ENCODE assay signal across 8 mouse cellular contexts in genomic region chr4:44166702-44167396, GRCm38 (mm10).
DNase-seq lines count a peak whose midpoint lies in the region; ATAC-seq and TF ChIP-seq lines count a peak whose summit lies in the region.

No protein-coding gene starts in this region.

- peak overlapping the region; percentile 96 for H3K27ac ChIP-seq in heart, embryonic 10.5 days
- peak overlapping the region; percentile 99 for H3K27ac ChIP-seq in forebrain, embryonic 16.5 days (ENCODE audit: low read length)
- H3K27ac ChIP-seq in liver, postnatal 0 days (ENCODE audit: low read depth) = peak overlapping the region; percentile 96

- no peak for ATAC-seq in forebrain, embryonic 16.5 days
- no peak for ATAC-seq in liver, postnatal 0 days

- TF ChIP-seq CTCF in E14TG2a.4 (conservative IDR thresholded peaks at IDR 0.05; ENCODE audit: low read length) = no peak
- TF ChIP-seq CTCF in liver, postnatal 0 days (IDR thresholded peaks at IDR 0.05; ENCODE audit: low read depth) = no peak

- peaks cover 31% of the 10 kb centered on the region for H3K4me1 ChIP-seq in heart, embryonic 10.5 days
- H3K4me1 ChIP-seq in E14TG2a.4 (replicated peaks; ENCODE audit: low read depth, low read length) = peaks cover 31% of the 10 kb centered on the region
- H3K4me1 ChIP-seq in forebrain, embryonic 16.5 days (replicated peaks; ENCODE audit: control insufficient read depth, insufficient read depth, low read length) = peaks cover 30% of the 10 kb centered on the region
- H3K4me1 ChIP-seq in liver, postnatal 0 days (ENCODE audit: insufficient read depth) = peaks cover 34% of the 10 kb centered on the region

- no peaks in the 10 kb centered on the region for H3K9me3 ChIP-seq in heart, embryonic 10.5 days
- H3K9me3 ChIP-seq in E14TG2a.4 (ENCODE audit: low read length) = no peaks in the 10 kb centered on the region
- H3K9me3 ChIP-seq in forebrain, embryonic 16.5 days (ENCODE audit: control insufficient read depth, low read length) = no peaks in the 10 kb centered on the region
- H3K9me3 ChIP-seq in liver, postnatal 0 days (ENCODE audit: low read length) = no peaks in the 10 kb centered on the region

- H3K9ac ChIP-seq in forebrain, embryonic 16.5 days (replicated peaks; ENCODE audit: low read depth, low read length) = peak overlapping the region; percentile 97
- H3K9ac ChIP-seq in liver, postnatal 0 days (replicated peaks) = peak overlapping the region; percentile 79

- peak overlapping the region; percentile 87 for H3K4me2 ChIP-seq in forebrain, embryonic 16.5 days (ENCODE audit: low read length)
- peak overlapping the region; percentile 70 for H3K4me2 ChIP-seq in liver, postnatal 0 days (ENCODE audit: low read depth, low read length)

- H3K4me3 ChIP-seq in heart, embryonic 10.5 days = peak overlapping the region; percentile 87
- H3K4me3 ChIP-seq in E14TG2a.4 (replicated peaks; ENCODE audit: low read length) = peak overlapping the region; percentile 95
- peak overlapping the region; percentile 93 for H3K4me3 ChIP-seq in forebrain, embryonic 16.5 days (replicated peaks; ENCODE audit: low read length)
- peak overlapping the region; percentile 78 for H3K4me3 ChIP-seq in liver, postnatal 0 days (ENCODE audit: low read depth, low read length)

- no peak for DNase-seq in heart, embryonic 10.5 days (ENCODE audit: low spot score)
- DNase-seq in heart, postnatal 25 days (ENCODE audit: low spot score) = no peak
- no peak for DNase-seq in liver, postnatal 0 days
- no peak for DNase-seq in cerebellum, adult 8-10 months
- DNase-seq in urinary bladder, adult 2 months (ENCODE audit: low spot score) = no peak
- no peak for DNase-seq in adrenal gland, postnatal 25 days

- H3K27me3 ChIP-seq in heart, embryonic 10.5 days (ENCODE audit: insufficient read depth, poor library complexity, severe bottlenecking) = no peaks in the 10 kb centered on the region
- no peaks in the 10 kb centered on the region for H3K27me3 ChIP-seq in E14TG2a.4 (ENCODE audit: insufficient read depth, low read length)
- no peaks in the 10 kb centered on the region for H3K27me3 ChIP-seq in forebrain, embryonic 16.5 days (replicated peaks; ENCODE audit: control insufficient read depth, insufficient read depth, low read length)
- no peaks in the 10 kb centered on the region for H3K27me3 ChIP-seq in liver, postnatal 0 days (ENCODE audit: insufficient read depth, low read length)

- TF ChIP-seq EP300 in liver, postnatal 0 days (IDR thresholded peaks at IDR 0.05; ENCODE audit: low read depth) = no peak

- H3K36me3 ChIP-seq in heart, embryonic 10.5 days = no peaks in the 10 kb centered on the region
- H3K36me3 ChIP-seq in E14TG2a.4 (ENCODE audit: insufficient read depth, low read length) = no peaks in the 10 kb centered on the region
- no peaks in the 10 kb centered on the region for H3K36me3 ChIP-seq in forebrain, embryonic 16.5 days (ENCODE audit: control insufficient read depth, insufficient read depth)
- H3K36me3 ChIP-seq in liver, postnatal 0 days (replicated peaks; ENCODE audit: insufficient read depth, low read length) = no peaks in the 10 kb centered on the region

- 6% methylated on average over 20 of the region's 20 CpGs for WGBS in heart, embryonic 10.5 days
- 3% methylated on average over 20 of the region's 20 CpGs for WGBS in forebrain, embryonic 16.5 days
- WGBS in liver, postnatal 0 days (ENCODE audit: insufficient replicate concordance) = 2% methylated on average over 20 of the region's 20 CpGs

- intact Hi-C loops in heart, postnatal 25 days (cut with DNase I) = no loop called here
